Mouse (Mus musculus): ENCODE data around the gene Gm45713. TPM values are rescaled to one million over a fixed set of nuclear protein-coding genes. Genes with fewer than 3 reads are reported as not detected.

The Gm45713 gene
- polyA plus RNA-seq, 1 experiment from 2014 or later = not detected

- H3K4me3 ChIP-seq = peak within 1 kb of the TSS; percentile 71
- H3K27me3 ChIP-seq (ENCODE audit: low read depth, poor library complexity, severe bottlenecking) = no peaks in the 10 kb centered on the region
- peak; percentile 93 for DNase-seq (ENCODE audit: low spot score)
- H3K9me3 ChIP-seq (replicated peaks) = no peaks in the 10 kb centered on the region
- peaks cover 31% of the 10 kb centered on the region for H3K36me3 ChIP-seq
- peaks cover 48% of the 10 kb centered on the region for H3K4me1 ChIP-seq
- WGBS = under 1% methylated on average over 16 of the region's 16 CpGs
- H3K27ac ChIP-seq = peak within 1 kb of the TSS; percentile 91
Observed at GRCm38 (mm10) chr7:45092048-45092447, 44.0 kb downstream of the Gm45713 start, which contains the start of gene Rcn3. Gene Rcn3, minus strand, starts transcription at chr7:45092221.

GRCm38 (mm10) chr7:45091001-45091990, 44.7 kb downstream of the Gm45713 start:
- peak overlapping the region; percentile 91 for H3K27ac ChIP-seq
- H3K36me3 ChIP-seq = peaks cover 38% of the 10 kb centered on the region
- peak overlapping the region; percentile 71 for H3K4me3 ChIP-seq
- H3K27me3 ChIP-seq (ENCODE audit: low read depth, poor library complexity, severe bottlenecking) = no peaks in the 10 kb centered on the region
- H3K4me1 ChIP-seq = peaks cover 48% of the 10 kb centered on the region
- DNase-seq (ENCODE audit: low spot score) = peak; percentile 60
- no peaks in the 10 kb centered on the region for H3K9me3 ChIP-seq (replicated peaks)
- 14% methylated on average over 35 of the region's 35 CpGs for WGBS

DNA sequence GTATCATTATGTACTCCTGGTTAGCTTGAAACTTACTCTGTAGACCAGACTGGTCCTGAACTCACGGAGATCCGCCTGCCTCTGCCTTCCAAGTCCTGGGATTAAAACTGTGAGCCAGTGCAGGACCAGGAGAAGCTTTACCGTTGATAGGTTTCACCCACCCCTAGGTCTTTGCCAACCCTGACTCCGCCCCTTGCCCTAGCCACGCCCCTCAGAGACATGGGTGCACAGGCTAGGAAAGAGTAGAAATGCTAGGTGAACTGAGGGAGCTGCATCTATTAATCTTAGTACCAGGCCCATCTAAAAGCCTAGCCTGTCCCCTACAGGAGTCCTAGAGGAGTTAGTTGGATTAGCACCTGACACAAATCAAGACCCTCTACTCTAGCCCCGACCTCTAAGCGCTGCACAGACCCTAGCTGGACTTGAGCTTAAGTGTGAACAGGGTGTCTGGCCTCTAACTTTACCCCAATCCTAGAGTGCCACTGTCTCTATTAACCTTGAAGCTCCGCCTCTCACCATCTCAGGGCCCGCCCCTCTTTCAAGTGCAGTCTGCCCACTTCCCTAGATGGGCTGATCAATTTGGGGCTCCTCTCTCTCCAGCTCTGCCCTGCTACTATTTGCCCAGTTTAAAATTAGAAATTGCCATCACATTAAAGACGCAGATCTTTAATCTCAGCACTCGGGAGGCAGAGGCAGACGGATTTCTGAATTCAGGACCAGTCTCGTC, 45.6 kb downstream of the Gm45713 start:
- no peaks in the 10 kb centered on the region for H3K9me3 ChIP-seq (replicated peaks)
- DNase-seq (ENCODE audit: low spot score) = no peak
- H3K27ac ChIP-seq = peak overlapping the region; percentile 91; the same call in 1 of the 2 replicates
- peaks cover 45% of the 10 kb centered on the region for H3K4me1 ChIP-seq
- no peaks in the 10 kb centered on the region for H3K27me3 ChIP-seq (ENCODE audit: low read depth, poor library complexity, severe bottlenecking)
- H3K4me3 ChIP-seq = peak overlapping the region; percentile 71
- 83% methylated on average over 13 of the region's 13 CpGs for whole genome bisulfite sequencing
- peaks cover 47% of the 10 kb centered on the region for H3K36me3 ChIP-seq

GRCm38 (mm10) chr7:45088597-45088996, 47.4 kb downstream of the Gm45713 start:
- Histone ChIP-seq H3K4me1 (peaks cover 27% of the 10 kb centered on the region), H3K9me3 (replicated peaks) (no peaks in the 10 kb centered on the region), H3K27me3 (ENCODE audit: low read depth, poor library complexity, severe bottlenecking) (no peaks in the 10 kb centered on the region), H3K36me3 (peaks cover 65% of the 10 kb centered on the region), H3K4me3 (no peak overlapping the region), H3K27ac (no peak overlapping the region)
- WGBS = 92% methylated on average over 17 of the region's 17 CpGs
- no peak for DNase-seq (ENCODE audit: low spot score)

GRCm38 (mm10) chr7:45086084-45086483, 49.9 kb downstream of the Gm45713 start:
- Histone ChIP-seq H3K4me3 (no peak overlapping the region), H3K27ac (no peak overlapping the region), H3K4me1 (peaks cover 21% of the 10 kb centered on the region), H3K27me3 (ENCODE audit: low read depth, poor library complexity, severe bottlenecking) (no peaks in the 10 kb centered on the region), H3K36me3 (peaks cover 83% of the 10 kb centered on the region), H3K9me3 (replicated peaks) (no peaks in the 10 kb centered on the region)
- DNase-seq (ENCODE audit: low spot score) = no peak
- WGBS = 78% methylated on average over 4 of the region's 4 CpGs

GRCm38 (mm10) chr7:45083300-45083890, 52.6 kb downstream of the Gm45713 start:
- Histone ChIP-seq H3K27ac (0 out of 2 replicates have a peak overlapping the region, but pooled peaks have one; percentile 46), H3K4me3 (no peak overlapping the region), H3K36me3 (peaks cover 70% of the 10 kb centered on the region), H3K4me1 (peaks cover 11% of the 10 kb centered on the region), H3K27me3 (ENCODE audit: low read depth, poor library complexity, severe bottlenecking) (no peaks in the 10 kb centered on the region), H3K9me3 (replicated peaks) (no peaks in the 10 kb centered on the region)
- DNase-seq (ENCODE audit: low spot score) = no peak
- 88% methylated on average over 22 of the region's 22 CpGs for WGBS

DNA sequence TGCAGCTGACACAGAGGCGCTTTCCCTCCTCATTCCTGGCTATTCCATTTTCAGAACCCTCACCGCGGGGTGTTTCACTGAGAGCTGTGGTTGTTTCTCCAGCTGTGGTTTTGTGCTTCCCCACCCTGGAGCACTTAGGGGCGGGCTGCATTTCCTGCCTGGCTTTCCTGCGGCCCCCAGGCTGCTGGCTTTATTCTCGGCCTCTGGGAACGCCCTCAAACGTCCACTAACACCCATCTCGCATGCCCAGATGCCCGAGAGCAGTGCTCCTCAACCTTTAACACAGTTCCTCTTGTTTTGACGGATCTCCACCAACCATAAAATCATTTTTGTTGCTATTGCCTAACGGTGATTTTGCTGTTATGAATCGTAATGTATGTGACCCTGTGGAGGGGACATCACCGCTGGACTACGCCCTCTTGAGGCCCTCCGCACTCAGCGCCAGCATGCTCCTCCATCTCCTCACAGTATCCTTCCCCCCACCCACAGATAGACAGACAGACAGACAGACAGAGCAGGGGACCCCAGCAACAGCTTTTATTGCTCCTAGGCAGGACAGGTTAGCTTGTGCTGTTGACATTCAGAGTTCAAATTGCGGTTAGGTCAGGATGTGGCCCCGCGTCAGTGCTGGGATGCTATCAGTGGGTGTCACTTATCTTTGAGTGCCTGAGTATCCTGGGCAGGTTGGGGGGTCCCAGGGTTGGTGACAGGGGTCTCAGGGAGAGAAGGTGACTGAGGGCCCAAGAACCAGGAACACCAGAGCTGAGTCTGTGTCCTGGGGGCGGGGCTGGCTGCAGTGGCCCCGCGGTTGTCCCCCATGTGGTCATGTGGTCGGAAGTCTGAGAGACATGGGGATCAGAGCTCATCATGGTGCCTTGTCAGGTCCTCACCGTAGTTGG, 53.4 kb downstream of the Gm45713 start:
- Histone ChIP-seq H3K9me3 (replicated peaks) (no peaks in the 10 kb centered on the region), H3K27ac (peak overlapping the region; percentile 46; the same call in 1 of the 2 replicates), H3K36me3 (peaks cover 69% of the 10 kb centered on the region), H3K27me3 (ENCODE audit: low read depth, poor library complexity, severe bottlenecking) (no peaks in the 10 kb centered on the region), H3K4me1 (peaks cover 11% of the 10 kb centered on the region), H3K4me3 (no peak overlapping the region)
- DNase-seq (ENCODE audit: low spot score) = no peak
- 77% methylated on average over 25 of the region's 25 CpGs for WGBS

DNA sequence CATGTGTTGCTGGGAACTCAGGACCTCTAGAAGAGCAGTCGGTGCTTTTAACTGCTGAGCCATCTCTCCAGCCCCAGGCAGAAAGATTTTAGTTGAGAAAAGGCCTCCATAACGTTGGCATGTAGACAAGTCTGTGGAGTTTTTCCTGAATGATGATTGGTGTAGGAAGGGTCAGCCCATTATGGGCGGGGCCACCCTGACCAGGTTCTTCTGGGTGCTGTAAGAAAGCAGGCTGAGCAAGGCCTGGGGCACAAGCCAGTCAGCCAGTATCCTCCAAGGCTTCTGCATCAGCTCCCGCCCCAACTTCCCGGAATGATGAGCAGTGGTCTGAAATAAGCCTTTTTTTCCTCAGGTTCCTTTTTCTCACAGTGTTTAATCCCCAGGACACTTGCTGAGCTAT, 55.0 kb downstream of the Gm45713 start:
- H3K4me1 ChIP-seq = peaks cover 11% of the 10 kb centered on the region
- no peaks in the 10 kb centered on the region for H3K27me3 ChIP-seq (ENCODE audit: low read depth, poor library complexity, severe bottlenecking)
- H3K36me3 ChIP-seq = peaks cover 69% of the 10 kb centered on the region
- H3K4me3 ChIP-seq = no peak overlapping the region
- no peak for DNase-seq (ENCODE audit: low spot score)
- no peaks in the 10 kb centered on the region for H3K9me3 ChIP-seq (replicated peaks)
- WGBS = 51% methylated on average over 5 of the region's 5 CpGs
- H3K27ac ChIP-seq = no peak overlapping the region

GRCm38 (mm10) chr7:45079856-45080255, 56.2 kb downstream of the Gm45713 start:
- H3K36me3 ChIP-seq = peaks cover 69% of the 10 kb centered on the region
- H3K4me3 ChIP-seq = no peak overlapping the region
- 2% methylated on average over 10 of the region's 10 CpGs for WGBS
- H3K27ac ChIP-seq = no peak overlapping the region
- DNase-seq (ENCODE audit: low spot score) = peak; percentile 96
- peaks cover 11% of the 10 kb centered on the region for H3K4me1 ChIP-seq
- no peaks in the 10 kb centered on the region for H3K27me3 ChIP-seq (ENCODE audit: low read depth, poor library complexity, severe bottlenecking)
- no peaks in the 10 kb centered on the region for H3K9me3 ChIP-seq (replicated peaks)

DNA sequence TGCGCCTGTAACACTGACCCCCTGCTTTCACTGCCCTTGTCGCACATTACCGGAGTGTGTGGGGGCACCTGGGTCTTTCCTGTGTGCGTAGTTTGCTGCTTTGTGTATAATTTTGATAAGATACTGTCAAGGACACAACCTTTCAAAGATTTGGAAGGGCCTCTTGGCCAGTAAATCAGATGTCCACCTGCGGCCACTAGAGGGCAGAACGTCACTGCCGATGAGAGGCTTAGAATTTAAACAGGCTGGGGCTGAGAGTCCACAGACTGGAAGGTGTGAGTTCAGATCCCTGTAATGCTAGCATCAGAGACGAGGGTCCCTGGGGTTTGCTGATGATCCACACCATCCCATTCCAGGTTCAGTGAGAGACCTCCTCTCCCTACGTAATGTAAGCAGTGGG, 57.5 kb downstream of the Gm45713 start:
- Histone ChIP-seq H3K9me3 (replicated peaks) (no peaks in the 10 kb centered on the region), H3K27me3 (ENCODE audit: low read depth, poor library complexity, severe bottlenecking) (no peaks in the 10 kb centered on the region), H3K27ac (no peak overlapping the region), H3K36me3 (peaks cover 69% of the 10 kb centered on the region), H3K4me3 (0 out of 2 replicates have a peak overlapping the region, but pooled peaks have one; percentile 2), H3K4me1 (peaks cover 10% of the 10 kb centered on the region)
- peak; percentile 86 for DNase-seq (ENCODE audit: low spot score)
- WGBS = 43% methylated on average over 9 of the region's 9 CpGs

- WGBS = 93% methylated on average over 2 of the region's 2 CpGs
- H3K4me1 ChIP-seq = peaks cover 5% of the 10 kb centered on the region
- H3K4me3 ChIP-seq = no peak overlapping the region
- no peaks in the 10 kb centered on the region for H3K27me3 ChIP-seq (ENCODE audit: low read depth, poor library complexity, severe bottlenecking)
- DNase-seq (ENCODE audit: low spot score) = no peak
- no peak overlapping the region for H3K27ac ChIP-seq
- H3K9me3 ChIP-seq (replicated peaks) = no peaks in the 10 kb centered on the region
- H3K36me3 ChIP-seq = peaks cover 69% of the 10 kb centered on the region
Observed at GRCm38 (mm10) chr7:45077829-45078228, 58.2 kb downstream of the Gm45713 start.

DNA sequence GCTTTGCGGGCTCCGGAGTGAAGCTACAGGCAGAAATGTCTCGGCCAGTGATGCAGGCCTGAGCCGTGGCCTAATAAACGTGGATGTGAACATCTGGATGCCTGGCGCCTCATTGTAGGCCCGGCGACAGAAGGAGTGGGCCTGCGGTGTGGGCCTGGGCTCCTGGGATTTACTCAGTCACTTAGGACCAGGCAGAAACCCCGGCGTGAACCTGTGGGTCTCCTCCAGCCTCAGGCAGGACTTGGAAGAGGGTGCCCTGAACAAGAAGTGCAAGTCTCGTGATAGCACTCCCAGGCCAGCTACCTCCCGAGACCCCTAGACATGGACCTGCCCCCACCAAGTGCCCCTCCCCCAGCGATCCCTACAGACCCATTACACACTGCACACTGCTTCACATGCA, 58.7 kb downstream of the Gm45713 start:
- no peak for DNase-seq (ENCODE audit: low spot score)

More for the DNA sequence above, 58.7 kb downstream of the Gm45713 start:
- Histone ChIP-seq H3K27me3 (ENCODE audit: low read depth, poor library complexity, severe bottlenecking) (no peaks in the 10 kb centered on the region), H3K4me1 (peaks cover under 1% of the 10 kb centered on the region), H3K27ac (no peak overlapping the region), H3K36me3 (peaks cover 66% of the 10 kb centered on the region), H3K4me3 (no peak overlapping the region), H3K9me3 (replicated peaks) (no peaks in the 10 kb centered on the region)
- 87% methylated on average over 14 of the region's 14 CpGs for WGBS
